Mouse (Mus musculus) heart, embryonic 10.5 days (tissue): ENCODE measurements around the gene Lmntd2. TPM values are rescaled to one million over a fixed set of nuclear protein-coding genes. Genes with fewer than 3 reads are reported as not detected.

Source experiments
- DNase-seq: peaks from one replicate; pipeline ENCODE4 v3.0.0-alpha.2; 2017; ENCODE audit warnings: low spot score
- H3K27ac ChIP-seq: fragments of 300-500 bp; sonication (generic); 2 replicates; pipeline ENCODE4 v1.5.1; 2016; ENCODE audit warnings: mild to moderate bottlenecking
- H3K27me3 ChIP-seq: fragments of 300-500 bp; sonication (generic); 2 replicates; pipeline ENCODE4 v1.6.1; 2016; ENCODE audit warnings: mild to moderate bottlenecking; ENCODE audit not compliant: poor library complexity, insufficient read depth, severe bottlenecking
- H3K36me3 ChIP-seq: fragments of 300-500 bp; sonication (generic); 2 replicates; pipeline ENCODE4 v1.6.1; 2016; ENCODE audit warnings: mild to moderate bottlenecking, moderate library complexity
- H3K4me1 ChIP-seq: fragments of 300-500 bp; sonication (generic); 2 replicates; pipeline ENCODE4 v1.6.1; 2016; ENCODE audit warnings: mild to moderate bottlenecking
- H3K4me3 ChIP-seq: fragments of 300-500 bp; sonication (generic); 2 replicates; pipeline ENCODE4 v1.5.1; 2016; ENCODE audit warnings: mild to moderate bottlenecking, moderate library complexity
- H3K9me3 ChIP-seq: fragments of 300-500 bp; sonication (generic); 2 replicates; pipeline ENCODE4 v1.6.1; 2016; ENCODE audit warnings: mild to moderate bottlenecking, moderate library complexity
- WGBS: fragments of 180-500 bp; shearing (Covaris S2); methylation state at CpG from one replicate; pipeline ENCODE4 v1.1.7; 2016; 5-methylcytosine and 5-hydroxymethylcytosine counted together
- polyA plus RNA-seq: library from polyadenylated mRNA; unstranded; fragments of >200 nt; fragmentation: Nextera tagmentation; extraction: Ambion mirVana; gene quantifications from 2 replicates; pipeline ENCODE4 v1.2.1, GENCODE M21; 2016

Lmntd2 gene
- polyA plus RNA-seq, 1 experiment from 2014 or later = 2.1 TPM

DNA sequence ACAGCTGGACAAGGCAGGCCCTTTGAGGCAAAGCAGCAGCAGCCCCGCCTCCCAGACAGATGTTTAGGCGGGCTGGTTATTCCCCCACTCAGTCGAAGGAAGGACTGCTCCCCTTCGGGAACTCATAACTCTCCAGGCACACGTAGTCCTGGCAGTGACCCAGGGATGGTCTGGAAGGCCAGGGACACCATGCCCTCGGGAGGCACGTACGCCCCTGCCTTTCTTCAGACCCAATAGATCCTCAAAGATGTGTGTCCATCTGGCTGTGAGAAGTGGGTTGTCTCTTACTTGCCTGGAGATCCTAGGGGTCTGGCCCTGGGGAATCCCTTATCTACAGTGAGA is 8.2 kb upstream of the Lmntd2 start:
- Histone ChIP-seq H3K4me3 (peak overlapping the region; percentile 71), H3K36me3 (peaks cover 24% of the 10 kb centered on the region), H3K27ac (peak overlapping the region; percentile 96), H3K4me1 (peaks cover 41% of the 10 kb centered on the region), H3K9me3 (no peaks in the 10 kb centered on the region), H3K27me3 (no peaks in the 10 kb centered on the region)
- 10% methylated on average over 8 of the region's 8 CpGs for WGBS
- DNase-seq = no peak

GRCm38 (mm10) chr7:141221249-141222125 is 7.6 kb upstream of the Lmntd2 start:
- H3K27ac ChIP-seq = peak overlapping the region; percentile 96
- H3K27me3 ChIP-seq = no peaks in the 10 kb centered on the region
- DNase-seq = peak; percentile 100
- no peaks in the 10 kb centered on the region for H3K9me3 ChIP-seq
- H3K36me3 ChIP-seq = peaks cover 24% of the 10 kb centered on the region
- peaks cover 47% of the 10 kb centered on the region for H3K4me1 ChIP-seq
- 2% methylated on average over 44 of the region's 44 CpGs for whole genome bisulfite sequencing
- peak overlapping the region; percentile 71 for H3K4me3 ChIP-seq

- Histone ChIP-seq H3K4me1 (peaks cover 54% of the 10 kb centered on the region), H3K4me3 (peak overlapping the region; percentile 71), H3K9me3 (no peaks in the 10 kb centered on the region), H3K36me3 (peaks cover 24% of the 10 kb centered on the region), H3K27me3 (no peaks in the 10 kb centered on the region), H3K27ac (peak overlapping the region; percentile 96)
- no peak for DNase-seq
- WGBS = 79% methylated on average over 1 of the region's 1 CpGs
These were observed 6.5 kb upstream of the Lmntd2 start for GRCm38 (mm10) chr7:141220377-141220776.

- 88% methylated on average over 1 of the region's 1 CpGs for WGBS
- DNase-seq = no peak
These were observed 5.7 kb upstream of the Lmntd2 start for GRCm38 (mm10) chr7:141219558-141220099.

GRCm38 (mm10) chr7:141218557-141219133 is 4.8 kb upstream of the Lmntd2 start:
- H3K4me3 ChIP-seq = no peak overlapping the region
- 91% methylated on average over 5 of the region's 5 CpGs for WGBS
- H3K27me3 ChIP-seq = 0 out of 2 replicates have a peak, but pooled peaks cover 2% of the 10 kb centered on the region
- peaks cover 24% of the 10 kb centered on the region for H3K36me3 ChIP-seq
- DNase-seq = no peak
- H3K27ac ChIP-seq = no peak overlapping the region
- peaks cover 68% of the 10 kb centered on the region for H3K4me1 ChIP-seq
- H3K9me3 ChIP-seq = no peaks in the 10 kb centered on the region

More at GRCm38 (mm10) chr7:141219558-141220099, 5.7 kb upstream of the Lmntd2 start:
- Histone ChIP-seq H3K27ac (peak overlapping the region; percentile 37; the same call in 1 of the 2 replicates), H3K36me3 (peaks cover 24% of the 10 kb centered on the region), H3K9me3 (no peaks in the 10 kb centered on the region), H3K27me3 (no peaks in the 10 kb centered on the region), H3K4me3 (no peak overlapping the region), H3K4me1 (peaks cover 60% of the 10 kb centered on the region)

DNA sequence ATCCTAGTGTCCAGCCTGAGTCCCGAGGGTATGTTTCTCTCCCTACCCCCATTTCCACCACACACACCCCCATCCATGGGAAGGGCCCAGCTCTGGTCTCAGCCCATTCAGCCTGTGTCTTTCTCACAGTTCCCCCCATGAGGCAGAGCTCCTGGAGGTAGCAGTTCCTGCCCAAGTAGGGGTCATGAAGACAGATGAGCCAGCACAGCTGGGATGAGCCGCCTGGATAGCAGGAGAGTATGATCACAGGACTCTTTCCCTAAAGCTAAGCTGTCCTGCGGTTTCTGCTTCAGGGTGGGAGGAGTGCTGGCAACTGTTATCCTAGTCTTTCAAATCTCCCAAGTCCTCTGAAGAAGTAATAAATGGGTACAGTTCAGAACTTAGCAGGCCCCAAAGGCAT is 4.3 kb upstream of the Lmntd2 start:
- 82% methylated on average over 3 of the region's 3 CpGs for WGBS
- Histone ChIP-seq H3K4me1 (peaks cover 71% of the 10 kb centered on the region), H3K36me3 (peaks cover 24% of the 10 kb centered on the region), H3K27me3 (0 out of 2 replicates have a peak, but pooled peaks cover 3% of the 10 kb centered on the region), H3K4me3 (no peak overlapping the region), H3K27ac (0 out of 2 replicates have a peak overlapping the region, but pooled peaks have one; percentile 12), H3K9me3 (no peaks in the 10 kb centered on the region)
- DNase-seq = no peak

- 0 out of 2 replicates have a peak overlapping the region, but pooled peaks have one; percentile 12 for H3K27ac ChIP-seq
- H3K4me3 ChIP-seq = peak overlapping the region; percentile 75; the same call in 1 of the 2 replicates
- H3K4me1 ChIP-seq = peaks cover 67% of the 10 kb centered on the region
- 0 out of 2 replicates have a peak, but pooled peaks cover 3% of the 10 kb centered on the region for H3K27me3 ChIP-seq
- 89% methylated on average over 17 of the region's 17 CpGs for WGBS
- peaks cover 24% of the 10 kb centered on the region for H3K36me3 ChIP-seq
- DNase-seq = no peak
- no peaks in the 10 kb centered on the region for H3K9me3 ChIP-seq
These were observed 3.6 kb upstream of the Lmntd2 start for GRCm38 (mm10) chr7:141217343-141218013.

DNA sequence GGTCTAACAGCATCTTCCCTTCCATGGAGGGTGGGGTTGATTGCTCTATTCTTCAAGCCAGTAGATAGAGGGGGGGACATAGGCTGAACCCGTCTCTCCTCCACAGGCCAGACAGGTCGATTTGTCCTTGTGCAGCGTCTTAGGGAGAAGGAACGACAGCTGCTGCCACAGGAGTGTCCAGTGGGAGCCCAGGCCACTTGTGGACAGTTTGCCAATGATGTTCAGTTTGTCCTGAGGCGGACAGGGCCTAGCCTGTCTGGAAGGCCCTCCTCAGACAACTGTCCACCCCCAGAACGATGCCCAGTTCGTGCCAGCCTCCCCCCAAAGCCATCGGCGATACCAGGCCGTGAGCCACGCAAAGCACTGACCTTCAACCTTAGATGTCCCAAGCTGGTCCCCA is 3.0 kb upstream of the Lmntd2 start:
- 85% methylated on average over 11 of the region's 11 CpGs for WGBS
- H3K27ac ChIP-seq = peak overlapping the region; percentile 80
- 0 out of 2 replicates have a peak, but pooled peaks cover 3% of the 10 kb centered on the region for H3K27me3 ChIP-seq
- peaks cover 24% of the 10 kb centered on the region for H3K36me3 ChIP-seq
- peaks cover 61% of the 10 kb centered on the region for H3K4me1 ChIP-seq
- H3K9me3 ChIP-seq = no peaks in the 10 kb centered on the region
- no peak for DNase-seq
- peak overlapping the region; percentile 75 for H3K4me3 ChIP-seq

GRCm38 (mm10) chr7:141215880-141216733 is 2.2 kb upstream of the Lmntd2 start:
- Histone ChIP-seq H3K4me1 (peaks cover 56% of the 10 kb centered on the region), H3K9me3 (no peaks in the 10 kb centered on the region)
- peak; percentile 89 for DNase-seq

GRCm38 (mm10) chr7:141215101-141215879 is 1.4 kb upstream of the Lmntd2 start, which contains the start of gene Rassf7:
Gene Rassf7 (plus strand): TSS chr7:141215860.
- Histone ChIP-seq H3K4me1 (peaks cover 51% of the 10 kb centered on the region), H3K27ac (peak within 1 kb of the TSS; percentile 80), H3K4me3 (peak within 1 kb of the TSS; percentile 75), H3K9me3 (no peaks in the 10 kb centered on the region), H3K27me3 (peaks cover 8% of the 10 kb centered on the region; the same call in 1 of the 2 replicates), H3K36me3 (peaks cover 24% of the 10 kb centered on the region)
- DNase-seq = peak; percentile 99
- WGBS = 1% methylated on average over 41 of the region's 41 CpGs

More at GRCm38 (mm10) chr7:141215880-141216733, 2.2 kb upstream of the Lmntd2 start:
- Histone ChIP-seq H3K27ac (peak overlapping the region; percentile 80), H3K4me3 (peak overlapping the region; percentile 75), H3K36me3 (peaks cover 24% of the 10 kb centered on the region), H3K27me3 (peaks cover 3% of the 10 kb centered on the region; the same call in 1 of the 2 replicates)
- WGBS = 2% methylated on average over 42 of the region's 42 CpGs

GRCm38 (mm10) chr7:141214310-141214709 is 430 bp upstream of the Lmntd2 start:
- Histone ChIP-seq H3K27ac (0 out of 2 replicates have a peak overlapping the region, but pooled peaks have one; percentile 48), H3K27me3 (peaks cover 8% of the 10 kb centered on the region; the same call in 1 of the 2 replicates), H3K36me3 (peaks cover 19% of the 10 kb centered on the region), H3K4me1 (peaks cover 45% of the 10 kb centered on the region), H3K4me3 (no peak overlapping the region), H3K9me3 (no peaks in the 10 kb centered on the region)
- DNase-seq = peak; percentile 69
- WGBS = 83% methylated on average over 3 of the region's 3 CpGs
